Comparison of ENCODE assay signal across 29 mouse cellular contexts in the genomic region with DNA sequence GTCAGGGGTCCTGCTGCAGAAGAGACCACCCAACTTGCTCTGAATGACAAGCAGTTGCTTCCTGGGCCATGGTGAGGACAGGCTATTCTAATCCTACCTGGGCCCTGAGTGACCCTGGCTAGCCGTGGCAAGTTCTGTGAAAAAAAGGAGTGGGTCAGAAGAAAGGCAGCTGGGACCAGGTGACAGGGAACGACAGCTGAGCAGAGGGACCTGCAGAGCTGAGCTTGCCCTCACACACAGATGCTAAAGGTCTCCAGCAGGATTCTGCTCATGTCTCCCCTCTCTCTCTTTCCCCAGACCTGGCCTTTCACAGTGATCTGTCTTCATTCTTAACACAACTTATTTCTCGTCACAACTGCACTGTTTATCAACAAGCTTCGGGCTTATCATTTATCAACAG.
"Had no signal": no experiment of that assay in that cellular context is flagged by ENCODE, and none has a peak within 500 bp of the region (broad histone marks: within the 10 kb centered on the region; RNA-seq: fewer than 3 reads in every experiment).

No protein-coding gene starts in this region.

- H3K27me3 ChIP-seq: limb, embryonic 13.5 days; limb, embryonic 15.5 days; liver, embryonic 12.5 days; liver, embryonic 13.5 days; liver, embryonic 15.5 days; lung, embryonic 15.5 days; megakaryocyte, embryonic 14.5 days; midbrain, embryonic 12.5 days; midbrain, embryonic 13.5 days; midbrain, embryonic 15.5 days; neural tube, embryonic 12.5 days had no signal

- H3K4me1 ChIP-seq: liver, embryonic 12.5 days; liver, embryonic 13.5 days; liver, embryonic 15.5 days; megakaryocyte, embryonic 14.5 days; midbrain, embryonic 10.5 days; midbrain, embryonic 13.5 days; midbrain, embryonic 15.5 days; neural tube, embryonic 12.5 days had no signal

- ATAC-seq: liver, embryonic 12.5 days; liver, postnatal 0 days; midbrain, embryonic 13.5 days; midbrain, embryonic 15.5 days; midbrain, embryonic 16.5 days had no signal

- H3K4me3 ChIP-seq: left cerebral cortex, adult 2 months; limb, embryonic 12.5 days; limb, embryonic 13.5 days; limb, embryonic 15.5 days; liver, embryonic 12.5 days; liver, embryonic 13.5 days; liver, embryonic 15.5 days; lung, embryonic 15.5 days; megakaryocyte, embryonic 14.5 days; midbrain, embryonic 10.5 days; midbrain, embryonic 12.5 days; midbrain, embryonic 13.5 days; midbrain, embryonic 15.5 days; neural tube, embryonic 12.5 days had no signal

- H3K9me3 ChIP-seq: limb, embryonic 12.5 days; limb, embryonic 13.5 days; limb, embryonic 15.5 days; liver, embryonic 12.5 days; liver, embryonic 13.5 days; liver, embryonic 15.5 days; lung, embryonic 15.5 days; megakaryocyte, embryonic 14.5 days; midbrain, embryonic 10.5 days; midbrain, embryonic 12.5 days; midbrain, embryonic 13.5 days; midbrain, embryonic 15.5 days; neural tube, embryonic 12.5 days had no signal

- H3K4me2 ChIP-seq: limb, embryonic 12.5 days; limb, embryonic 13.5 days; limb, embryonic 15.5 days; liver, embryonic 11.5 days; liver, embryonic 12.5 days; liver, embryonic 13.5 days; liver, embryonic 15.5 days; lung, embryonic 14.5 days; lung, embryonic 15.5 days; midbrain, embryonic 11.5 days; midbrain, embryonic 12.5 days; midbrain, embryonic 13.5 days; midbrain, embryonic 15.5 days; neural tube, embryonic 12.5 days had no signal

- DNase-seq: layer of hippocampus, postnatal 36 days; left cerebral cortex, postnatal 4 days; liver; liver, embryonic 13.5 days; liver, postnatal 0 days; lung, adult 2 months; lung, embryonic 14.5 days; lung, postnatal 10 days; lung, postnatal 14 days; lung, postnatal 4 days; midbrain, embryonic 14.5 days had no signal

- H3K36me3 ChIP-seq: limb, embryonic 12.5 days; limb, embryonic 13.5 days; limb, embryonic 15.5 days; liver, embryonic 12.5 days; liver, embryonic 13.5 days; liver, embryonic 15.5 days; lung, embryonic 15.5 days; midbrain, embryonic 10.5 days; midbrain, embryonic 12.5 days; midbrain, embryonic 13.5 days; midbrain, embryonic 15.5 days; neural tube, embryonic 12.5 days had no signal

- H3K27ac ChIP-seq: left cerebral cortex, adult 2 months; limb, embryonic 12.5 days; limb, embryonic 13.5 days; limb, embryonic 15.5 days; liver, embryonic 12.5 days; liver, embryonic 13.5 days; liver, embryonic 14.5 days; liver, embryonic 15.5 days; macrophage; midbrain, embryonic 10.5 days; midbrain, embryonic 12.5 days; midbrain, embryonic 13.5 days; midbrain, embryonic 15.5 days; neural tube, embryonic 12.5 days had no signal

- H3K9ac ChIP-seq: limb, embryonic 12.5 days; limb, embryonic 13.5 days; limb, embryonic 15.5 days; liver, embryonic 12.5 days; liver, embryonic 13.5 days; liver, embryonic 14.5 days; liver, embryonic 15.5 days; liver, postnatal 0 days; lung, embryonic 14.5 days; lung, embryonic 15.5 days; midbrain, embryonic 12.5 days; midbrain, embryonic 13.5 days; midbrain, embryonic 15.5 days; neural tube, embryonic 12.5 days had no signal
